Comparison of ENCODE assay signal across 8 mouse cellular contexts in genomic region chr13:11563224-11564024, GRCm38 (mm10).
DNase-seq lines count a peak whose midpoint lies in the region; ATAC-seq lines count a peak whose summit lies in the region.

No protein-coding gene starts in this region.

- no peaks in the 10 kb centered on the region for H3K27me3 ChIP-seq in kidney, embryonic 15.5 days
- no peaks in the 10 kb centered on the region for H3K27me3 ChIP-seq in limb, embryonic 11.5 days (ENCODE audit: control insufficient read depth, insufficient read depth, low read length)

- no peaks in the 10 kb centered on the region for H3K9me3 ChIP-seq in kidney, embryonic 15.5 days (replicated peaks)
- no peaks in the 10 kb centered on the region for H3K9me3 ChIP-seq in limb, embryonic 11.5 days (ENCODE audit: control insufficient read depth, low read length)

- no peak overlapping the region for H3K9ac ChIP-seq in kidney, embryonic 15.5 days
- H3K9ac ChIP-seq in limb, embryonic 11.5 days (ENCODE audit: low read length): no peak overlapping the region

- no peak overlapping the region for H3K4me2 ChIP-seq in kidney, embryonic 15.5 days
- H3K4me2 ChIP-seq in limb, embryonic 11.5 days (ENCODE audit: low read depth, severe bottlenecking): no peak overlapping the region

- no peak overlapping the region for H3K4me3 ChIP-seq in kidney, embryonic 15.5 days (replicated peaks)
- H3K4me3 ChIP-seq in limb, embryonic 11.5 days (ENCODE audit: low read depth, low read length): no peak overlapping the region

- H3K4me1 ChIP-seq in kidney, embryonic 15.5 days: no peaks in the 10 kb centered on the region
- H3K4me1 ChIP-seq in limb, embryonic 11.5 days (ENCODE audit: control insufficient read depth, insufficient read depth, low read length): no peaks in the 10 kb centered on the region

- H3K36me3 ChIP-seq in kidney, embryonic 15.5 days: no peaks in the 10 kb centered on the region
- no peaks in the 10 kb centered on the region for H3K36me3 ChIP-seq in limb, embryonic 11.5 days (ENCODE audit: control insufficient read depth, insufficient read depth, low read length)

- no peak overlapping the region for H3K27ac ChIP-seq in kidney, embryonic 15.5 days
- no peak overlapping the region for H3K27ac ChIP-seq in limb, embryonic 11.5 days (replicated peaks; ENCODE audit: low read depth, low read length)

- 25% methylated on average over 1 of the region's 1 CpGs for WGBS in kidney, embryonic 15.5 days
- 36% methylated on average over 1 of the region's 1 CpGs for WGBS in limb, embryonic 11.5 days

- peak; percentile 62 for ATAC-seq in cerebellum, adult (ENCODE audit: insufficient number of reproducible peaks, low FRiP score, low TSS enrichment)
- peak; percentile 83 for ATAC-seq in kidney, embryonic 15.5 days (replicated peaks; ENCODE audit: low FRiP score)
- peak; percentile 51; the same call in 1 of the 2 replicates for ATAC-seq in limb, embryonic 11.5 days (ENCODE audit: insufficient number of reproducible peaks, low FRiP score, low TSS enrichment, low read depth)

- DNase-seq in cerebellum, adult 11-12 months: no peak
- DNase-seq in cerebellum, postnatal 14 days: peak; percentile 81 to 86
- peak; percentile 64 to 86 for DNase-seq in frontal cortex, postnatal 36 days (ENCODE audit: low spot score in 2 of 2)
- peak; percentile 63 for DNase-seq in limb, embryonic 11.5 days (ENCODE audit: low spot score)
- peak; percentile 35 for DNase-seq in neural tube, embryonic 10.5 days (ENCODE audit: extremely low spot score, low spot score)
- peak; percentile 78 for DNase-seq in urinary bladder, postnatal 14 days (ENCODE audit: low spot score)
